Mouse (Mus musculus) ES-Bruce4 (cell line): ENCODE measurements around the gene Klrb1. TPM values are rescaled to one million over a fixed set of nuclear protein-coding genes. Genes with fewer than 3 reads are reported as not detected.
"Not testable (repeated sequence)": the region's sequence is repeated elsewhere in the genome, so short reads cannot be mapped to it uniquely, and the experiment has no call there.

Experiments used
- H3K27ac ChIP-seq: 2 replicates; pipeline ENCODE4 v1.5.1; 2012; ENCODE audit warnings: low read length, inconsistent platforms; ENCODE audit not compliant: insufficient read depth
- H3K27me3 ChIP-seq: 2 replicates; pipeline ENCODE4 v1.6.1; 2012; ENCODE audit warnings: mild to moderate bottlenecking, low read length, inconsistent platforms; ENCODE audit not compliant: control insufficient read depth, poor library complexity, insufficient read depth, severe bottlenecking
- H3K36me3 ChIP-seq: 2 replicates; pipeline ENCODE4 v1.6.1; 2012; ENCODE audit warnings: inconsistent platforms, mild to moderate bottlenecking, low read length, moderate library complexity; ENCODE audit not compliant: control insufficient read depth, poor library complexity, insufficient read depth, severe bottlenecking
- H3K4me1 ChIP-seq: one replicate; pipeline ENCODE4 v1.8.1; 2011; ENCODE audit warnings: low read length; ENCODE audit not compliant: control insufficient read depth, insufficient read depth
- H3K4me3 ChIP-seq: 2 replicates; pipeline ENCODE4 v1.5.1; 2011; ENCODE audit warnings: low read depth, mild to moderate bottlenecking, low read length
- H3K9ac ChIP-seq: 2 replicates; pipeline ENCODE4 v1.6.1; 2012; ENCODE audit warnings: low read depth, mild to moderate bottlenecking, inconsistent platforms; ENCODE audit not compliant: poor library complexity, severe bottlenecking
- H3K9me3 ChIP-seq: replicated peaks from 2 replicates; pipeline ENCODE4 v1.6.1; 2012; ENCODE audit warnings: mild to moderate bottlenecking, low read length, inconsistent platforms; ENCODE audit not compliant: control insufficient read depth, poor library complexity, insufficient read depth, severe bottlenecking
- CTCF ChIP-seq: IDR thresholded peaks from one replicate; pipeline ENCODE4 v1.8.1; 2011; ENCODE audit warnings: low read depth, low read length
- EP300 ChIP-seq: IDR thresholded peaks from 2 replicates; pipeline ENCODE4 v1.6.1; 2011; ENCODE audit warnings: low read depth, low read length; ENCODE audit not compliant: insufficient read depth
- POLR2A ChIP-seq: IDR thresholded peaks from one replicate; pipeline ENCODE4 v1.8.1; 2011; ENCODE audit warnings: low read length; ENCODE audit not compliant: insufficient read depth
- polyA plus RNA-seq: library from polyadenylated mRNA; stranded (reverse); fragments of >200 nt; gene quantifications from 2 replicates; pipeline ENCODE4 v1.2.4, GENCODE M21; 2011; ENCODE audit warnings: low read depth; ENCODE audit not compliant: missing spikeins, insufficient read depth, insufficient read length

The Klrb1 gene
- polyA plus RNA-seq, 1 experiment, result not detected

GRCm38 (mm10) chr6:128763736-128764523 is 41.1 kb upstream of the Klrb1 start:
- Histone ChIP-seq H3K9ac (peak overlapping the region; percentile 4), H3K27ac (no peak overlapping the region), H3K36me3 (no peaks in the 10 kb centered on the region), H3K9me3 (no peaks in the 10 kb centered on the region), H3K27me3 (no peaks in the 10 kb centered on the region), H3K4me1 (no peaks in the 10 kb centered on the region), H3K4me3 (peak overlapping the region; percentile 71)
- TF ChIP-seq EP300 (peak; percentile 11; the same call in 1 of the 2 replicates), POLR2A (no peak), CTCF (peak; percentile 46)

- H3K27me3 ChIP-seq, H3K36me3 ChIP-seq, H3K9me3 ChIP-seq, H3K27ac ChIP-seq, H3K4me1 ChIP-seq: not testable (repeated sequence)
- peak overlapping the region; percentile 4; the same call in 1 of the 2 replicates for H3K9ac ChIP-seq
- peak overlapping the region; percentile 71 for H3K4me3 ChIP-seq
Measured at GRCm38 (mm10) chr6:128762892-128763670, 40.2 kb upstream of the Klrb1 start.

- peak overlapping the region; percentile 56 for H3K9ac ChIP-seq
- H3K27ac ChIP-seq, result 0 out of 2 replicates have a peak overlapping the region, but pooled peaks have one; percentile 16
- H3K4me1 ChIP-seq, result no peaks in the 10 kb centered on the region
- H3K36me3 ChIP-seq, result no peaks in the 10 kb centered on the region
- H3K9me3 ChIP-seq, result no peaks in the 10 kb centered on the region
- no peaks in the 10 kb centered on the region for H3K27me3 ChIP-seq
- TF ChIP-seq POLR2A (no peak), CTCF (no peak)
- H3K4me3 ChIP-seq, result peak overlapping the region; percentile 97
Measured at GRCm38 (mm10) chr6:128761144-128761540, 38.3 kb upstream of the Klrb1 start.

GRCm38 (mm10) chr6:128760416-128761143 is 37.7 kb upstream of the Klrb1 start:
- peak; percentile 44 for TF ChIP-seq CTCF
- H3K9me3 ChIP-seq, result not testable (repeated sequence)

GRCm38 (mm10) chr6:128760016-128760415 is 37.2 kb upstream of the Klrb1 start:
- H3K36me3 ChIP-seq, H3K27ac ChIP-seq, H3K9me3 ChIP-seq, H3K27me3 ChIP-seq, H3K4me1 ChIP-seq: not testable (repeated sequence)
- 0 out of 2 replicates have a peak, but pooled peaks have one; percentile 7 for TF ChIP-seq EP300
- Histone ChIP-seq H3K9ac (peak overlapping the region; percentile 56), H3K4me3 (peak overlapping the region; percentile 96)

More at GRCm38 (mm10) chr6:128760416-128761143, 37.7 kb upstream of the Klrb1 start:
- H3K4me1 ChIP-seq, H3K27ac ChIP-seq, H3K36me3 ChIP-seq, H3K27me3 ChIP-seq: not testable (repeated sequence)
- Histone ChIP-seq H3K4me3 (peak overlapping the region; percentile 97), H3K9ac (peak overlapping the region; percentile 56)
